Mouse (Mus musculus) thymus, postnatal 36 days (tissue): ENCODE results near the gene Gm28048.

Experiments used
- DNase-seq, 2 experiments: peaks; one replicate each; pipeline ENCODE4 v3.0.0; 2022; ENCODE audit warnings: mixed read lengths in 2 of 2

Gene Gm28048

DNA sequence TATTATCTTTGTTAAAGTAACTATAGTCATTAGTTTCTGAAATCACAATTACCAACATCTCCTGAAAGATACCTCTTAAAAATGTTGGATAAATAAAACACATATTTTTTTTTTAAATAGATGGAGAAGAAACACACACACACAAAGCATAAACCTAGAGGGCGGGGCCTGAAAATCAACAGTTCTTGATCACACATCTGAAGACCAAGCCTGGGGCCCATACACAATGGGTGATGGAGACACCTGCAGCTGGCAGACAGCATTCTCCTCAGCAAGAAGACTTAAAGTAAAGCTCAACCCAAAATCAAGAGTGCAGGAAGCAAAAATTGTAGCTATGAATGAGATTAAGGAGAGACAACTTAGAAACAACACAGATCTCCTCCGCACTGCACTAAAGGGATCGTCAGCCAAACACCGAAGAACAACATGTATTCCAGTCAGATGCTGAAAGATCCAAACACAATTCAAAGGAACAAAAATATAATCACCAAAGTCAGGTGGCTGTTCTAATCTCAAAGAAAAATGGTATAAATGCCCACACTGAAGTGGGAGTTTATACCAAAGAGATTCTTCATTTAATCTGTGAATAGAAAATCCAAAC is 44.1 kb downstream of the Gm28048 start:
- peak; percentile 44 to 70 for DNase-seq

DNA sequence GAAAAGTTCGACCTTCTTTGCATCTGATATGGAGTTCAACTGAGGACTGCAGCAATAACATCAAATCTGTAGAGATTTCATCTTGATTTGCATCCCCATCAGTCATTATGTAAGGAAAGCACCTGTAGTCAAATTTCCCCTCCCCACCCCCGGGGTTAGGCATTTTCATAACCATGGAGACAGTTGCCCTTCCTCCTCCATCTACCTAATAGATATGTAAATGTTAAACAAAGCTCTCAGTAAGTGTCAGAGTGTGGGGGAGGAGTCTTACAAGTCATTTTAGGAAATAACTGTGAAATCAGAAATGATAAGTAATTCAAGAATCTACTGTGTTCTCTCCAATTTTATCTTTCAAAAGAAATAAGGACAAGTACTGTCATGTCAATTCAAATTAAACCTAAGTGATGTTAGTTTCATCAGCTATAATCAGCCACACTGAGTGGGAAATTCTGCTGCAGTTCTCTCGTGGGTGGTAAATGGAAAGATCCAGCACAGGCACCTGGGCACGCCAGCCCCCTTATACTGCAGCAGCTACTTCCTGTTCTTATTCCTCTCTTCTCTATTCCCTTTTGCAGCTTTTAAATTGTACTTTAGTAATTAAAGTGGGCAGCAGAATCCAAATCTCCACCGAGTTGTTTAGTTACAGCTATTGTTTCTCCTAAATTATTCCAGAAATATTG is 45.3 kb downstream of the Gm28048 start:
- peak; percentile 25 to 50 for DNase-seq

DNA sequence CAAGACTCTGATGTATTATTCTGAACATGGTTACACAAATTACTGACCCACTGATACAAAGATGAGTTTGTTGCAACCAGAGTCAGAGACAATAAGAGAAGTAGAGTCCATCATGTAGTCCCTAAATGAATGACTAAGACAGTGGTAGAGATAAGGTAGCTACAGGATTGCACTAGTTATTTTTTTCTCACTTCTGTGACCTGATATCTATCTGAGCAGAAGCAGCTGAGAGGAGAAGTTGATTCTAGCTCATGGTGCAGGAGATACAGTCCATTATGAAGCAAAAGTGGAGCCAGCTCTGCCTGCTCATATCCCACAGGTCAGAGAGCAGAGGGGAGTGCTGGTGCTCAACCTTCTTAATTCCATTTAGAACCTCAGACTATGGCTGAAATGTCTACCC is 49.7 kb downstream of the Gm28048 start:
- DNase-seq = no peak

DNA sequence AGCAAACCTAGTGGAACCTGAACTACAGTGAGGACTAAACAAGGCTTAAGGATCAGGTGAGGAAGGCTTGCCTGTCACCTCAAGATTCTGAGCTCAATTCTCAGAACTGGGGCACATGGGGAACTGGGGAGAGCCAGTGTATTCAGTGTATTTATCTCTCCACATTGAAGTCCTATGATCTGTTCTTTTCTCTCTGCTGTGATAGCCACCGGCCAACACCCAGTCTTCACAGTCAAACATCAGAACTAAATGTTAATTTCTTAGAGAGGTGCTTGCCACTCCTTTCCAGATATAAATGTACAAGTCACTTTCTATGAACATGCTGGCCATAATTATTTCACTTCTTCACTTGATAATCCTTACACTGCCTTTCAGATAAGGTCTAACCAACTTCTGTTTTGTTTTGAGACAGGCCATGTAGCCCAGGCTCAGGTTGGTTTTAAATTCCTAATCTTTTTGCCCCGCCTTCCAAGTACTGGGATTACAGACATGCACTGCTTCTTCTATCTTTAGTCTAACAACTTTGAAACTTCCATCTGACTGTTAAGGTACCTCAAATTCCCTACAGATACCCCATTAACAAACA is 50.5 kb downstream of the Gm28048 start:
- no peak for DNase-seq

DNA sequence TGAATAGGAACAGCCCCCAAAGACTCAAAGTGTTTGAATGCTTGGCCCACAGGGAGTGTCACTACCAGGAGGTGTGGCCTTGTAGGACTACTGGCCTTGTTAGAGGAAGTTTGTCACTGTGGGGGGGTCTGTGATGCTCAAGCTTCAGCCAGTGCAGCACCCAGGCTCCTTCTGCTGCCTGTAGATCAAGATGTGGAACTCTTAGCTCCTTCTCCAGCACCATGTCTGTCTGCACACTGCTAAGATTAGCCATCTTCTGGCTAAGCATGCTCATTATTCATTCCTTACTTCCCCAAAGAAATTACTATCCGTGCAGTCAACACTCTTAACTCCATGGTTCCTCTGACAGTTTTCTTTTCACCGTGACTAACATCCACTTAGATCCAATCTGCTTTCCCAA is 51.8 kb downstream of the Gm28048 start:
- no peak for DNase-seq

DNA sequence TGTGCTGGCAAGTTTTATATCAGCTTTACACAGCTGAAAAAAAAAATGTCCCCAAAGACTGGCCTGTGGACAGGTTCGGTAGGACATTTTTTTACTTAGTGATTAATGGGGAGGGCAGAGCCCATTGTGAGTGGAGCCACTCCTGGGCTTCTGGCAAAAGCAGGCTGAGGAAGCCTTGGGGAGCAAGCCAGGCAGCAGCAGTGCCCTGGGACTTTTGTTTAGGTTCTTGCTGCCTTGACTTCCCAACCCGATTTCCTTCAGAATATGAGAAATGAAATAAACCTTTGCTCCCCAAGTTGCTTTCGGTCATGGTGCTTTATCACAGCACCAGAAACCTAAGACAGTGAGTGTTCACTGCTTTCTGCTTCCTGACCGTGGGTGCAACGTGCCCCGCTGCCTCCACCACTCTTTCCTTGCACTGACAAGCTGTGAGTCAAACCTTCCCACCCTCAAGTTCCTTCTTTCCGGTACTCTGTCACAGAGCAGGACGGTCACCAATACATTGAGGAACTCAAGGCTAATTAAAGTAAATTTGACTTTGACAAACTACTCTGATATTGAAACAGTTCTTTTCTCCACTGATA is 53.2 kb downstream of the Gm28048 start:
- peak; percentile 15 to 26 for DNase-seq

DNA sequence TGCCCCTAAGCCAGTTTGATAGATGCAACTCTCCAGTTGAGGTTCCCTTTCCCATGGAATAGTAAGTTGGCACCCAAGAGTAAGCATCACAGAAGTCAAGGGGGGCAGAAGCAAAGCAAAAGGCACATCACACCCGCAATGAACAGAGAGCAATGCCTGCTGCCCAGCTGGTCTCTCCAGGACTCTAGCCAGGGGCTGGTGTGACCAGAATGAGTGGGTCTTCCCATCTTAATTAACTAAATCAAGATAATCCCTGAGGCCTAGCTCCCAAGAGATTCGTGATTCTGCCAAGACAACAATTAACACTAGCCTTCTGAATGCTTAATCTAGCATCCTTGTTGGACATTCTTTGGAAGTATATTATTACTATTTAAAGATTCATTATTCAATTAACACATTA is 58.3 kb downstream of the Gm28048 start:
- DNase-seq = no peak

DNA sequence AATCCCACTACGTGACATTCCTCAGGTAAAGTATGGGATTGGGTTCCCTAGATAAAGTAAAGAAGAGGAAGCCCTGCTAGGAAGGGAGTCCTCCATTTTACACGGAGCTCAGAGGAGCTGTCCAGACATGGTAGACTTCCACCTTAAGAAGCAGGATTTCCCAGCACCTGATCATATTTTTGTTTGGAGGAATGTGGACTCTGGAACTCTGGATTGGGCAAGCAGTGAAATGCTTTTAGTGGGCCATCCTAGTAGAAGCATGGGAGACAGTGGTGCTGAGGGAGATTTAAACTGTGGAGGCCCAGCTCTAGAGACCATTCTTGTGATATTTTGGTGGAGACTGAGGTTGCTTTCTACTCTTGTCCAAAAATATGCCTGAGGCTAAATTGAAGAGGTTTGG is 59.3 kb downstream of the Gm28048 start:
- no peak for DNase-seq

DNA sequence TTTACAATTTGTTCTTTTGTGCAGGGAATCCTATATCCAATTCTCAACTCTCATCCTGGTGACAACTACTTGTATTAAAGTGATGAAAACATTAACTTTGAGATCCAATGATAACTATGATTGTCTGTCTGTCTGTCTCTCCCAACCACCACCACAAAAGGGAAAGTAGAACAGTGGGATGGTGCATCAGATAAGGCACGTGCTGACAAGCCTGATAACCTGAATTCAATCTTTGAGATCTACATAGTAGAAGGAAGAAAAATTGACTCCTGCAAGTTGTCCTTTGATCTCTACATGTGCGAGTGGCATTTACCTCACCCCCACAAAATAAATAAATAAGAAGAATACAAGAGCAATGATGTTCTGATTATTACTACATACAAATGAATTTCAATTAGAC is 62.6 kb downstream of the Gm28048 start:
- DNase-seq = no peak

DNA sequence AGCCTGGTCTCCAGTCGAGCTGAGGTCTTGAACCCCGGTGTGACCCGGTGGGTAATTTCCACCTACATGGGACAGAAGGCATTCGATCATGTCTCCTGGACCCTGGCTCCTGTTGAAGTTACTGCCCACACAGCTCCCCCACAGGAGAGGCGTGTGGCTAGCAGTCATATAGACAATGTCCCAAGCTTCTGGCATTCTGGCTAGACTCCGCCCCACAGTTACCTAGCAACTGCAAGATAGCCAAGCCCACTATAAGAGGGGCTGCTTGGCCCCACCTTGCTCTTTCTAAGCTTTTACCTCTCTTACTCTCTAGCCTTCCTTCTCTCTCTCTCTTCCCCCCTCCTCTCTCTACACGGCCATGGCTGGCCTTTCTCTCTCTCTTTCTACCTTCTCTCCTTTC is 64.1 kb downstream of the Gm28048 start:
- DNase-seq = no peak

DNA sequence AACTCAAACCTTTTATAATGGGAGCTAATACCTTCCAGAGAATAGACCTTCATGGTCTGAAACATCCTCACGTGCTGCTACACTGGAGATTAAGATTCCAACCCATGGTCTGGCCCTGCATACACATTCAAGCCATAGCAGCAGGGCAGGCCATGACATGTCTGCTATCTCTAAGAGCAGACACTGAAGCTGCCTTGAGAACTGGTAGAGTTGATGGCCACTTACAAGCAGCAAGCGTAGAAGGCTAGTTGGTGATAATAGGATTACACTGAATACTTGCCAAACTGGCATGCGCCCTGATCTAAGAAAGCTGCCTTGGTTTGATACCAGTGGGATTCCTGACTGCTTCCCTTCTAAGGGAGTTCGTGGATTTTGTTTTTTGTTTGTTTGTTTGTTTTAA is 68.1 kb downstream of the Gm28048 start:
- no peak for DNase-seq

DNA sequence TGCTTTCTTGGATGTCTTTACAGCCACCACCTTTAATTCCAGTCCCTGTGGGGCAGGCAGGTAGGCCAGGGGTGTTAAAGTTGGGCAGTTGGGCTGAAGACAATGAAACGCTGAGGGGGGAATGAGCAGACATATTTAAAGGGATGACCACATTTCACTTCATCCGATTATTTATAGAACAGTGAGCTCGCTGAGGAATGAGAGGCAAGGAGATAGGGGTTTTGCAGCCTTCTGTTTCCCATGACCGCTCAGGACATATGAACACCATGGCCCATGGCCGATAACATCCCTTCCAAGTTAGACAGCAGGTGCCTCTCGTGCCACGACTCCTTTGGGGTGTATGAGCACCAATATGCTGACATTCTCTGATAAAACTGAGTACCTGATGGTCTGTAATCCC is 70.1 kb downstream of the Gm28048 start:
- DNase-seq = no peak

DNA sequence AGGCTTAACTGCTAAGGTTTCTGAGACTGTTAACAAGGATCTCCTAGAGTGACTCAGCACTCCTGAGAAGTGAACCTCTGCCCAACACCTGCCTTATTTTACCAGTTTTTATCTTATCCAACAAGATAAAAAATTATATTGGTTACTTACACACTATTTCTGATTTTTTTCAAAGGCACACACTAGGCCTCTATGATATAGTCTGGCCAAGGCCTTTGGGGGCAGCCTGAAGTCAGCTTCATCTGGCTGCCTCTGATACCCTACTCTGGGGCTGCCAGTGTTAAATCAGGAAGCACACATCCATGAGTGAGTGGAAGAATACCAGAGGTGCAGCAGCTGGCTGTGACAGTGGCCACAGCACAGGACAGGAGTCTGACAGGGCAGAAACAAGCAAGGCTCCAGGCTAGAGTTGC is 75.4 kb downstream of the Gm28048 start:
- no peak for DNase-seq

DNA sequence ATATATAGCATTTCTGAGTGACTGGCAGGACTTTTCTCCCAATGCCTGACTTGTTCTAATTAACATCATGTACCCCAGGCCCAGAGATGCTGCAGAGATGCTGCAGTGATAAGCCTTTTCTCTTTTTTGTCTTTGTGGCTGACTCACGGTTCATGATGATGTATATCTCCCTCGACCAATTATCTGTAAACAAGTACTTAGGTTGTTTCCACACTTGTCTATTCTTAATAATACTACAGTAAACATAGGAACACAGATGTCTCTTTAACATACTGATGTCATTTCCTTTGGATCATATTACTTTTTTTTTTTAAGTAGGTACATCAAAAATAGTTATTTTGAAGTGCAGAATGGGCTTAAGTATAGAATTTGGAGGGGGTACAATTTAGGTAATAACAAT is 79.0 kb downstream of the Gm28048 start:
- no peak for DNase-seq

DNA sequence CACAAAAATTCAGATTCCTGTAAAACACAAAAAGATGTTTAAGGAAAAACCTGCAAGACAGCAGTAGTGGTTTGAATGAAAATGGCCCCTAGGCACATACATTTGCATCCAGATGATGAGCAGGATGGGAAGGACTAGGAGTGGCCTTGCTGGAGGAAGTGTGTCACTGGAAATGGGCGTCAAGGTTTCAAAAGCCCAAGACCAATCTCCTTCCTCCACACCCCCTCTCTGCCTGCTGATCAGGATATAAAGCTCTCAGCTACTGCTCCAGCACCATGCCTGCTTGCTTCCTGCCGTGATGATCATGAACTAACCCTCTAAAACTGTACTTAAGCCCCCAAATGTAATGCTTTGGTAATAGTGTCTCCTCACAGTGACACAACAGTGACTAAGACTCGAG is 81.8 kb downstream of the Gm28048 start:
- no peak for DNase-seq

DNA sequence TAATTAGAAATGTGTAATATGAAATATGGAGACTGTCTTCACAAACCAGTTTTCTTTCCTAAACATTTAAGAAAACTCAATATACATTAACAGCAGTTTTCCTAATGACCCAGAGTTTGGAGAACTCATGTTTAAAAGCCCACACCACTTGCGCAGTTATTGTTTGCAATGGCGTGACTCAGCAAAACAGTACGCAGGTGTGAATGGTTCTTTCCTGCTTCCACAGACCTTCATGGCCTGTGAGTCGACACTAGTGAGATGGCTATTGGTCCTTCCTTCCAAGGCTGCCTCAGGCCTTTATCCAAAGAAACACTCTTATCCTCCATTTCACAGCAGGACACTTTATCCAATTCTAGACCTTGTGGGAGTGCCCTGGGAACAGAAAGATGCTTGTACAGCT is 84.2 kb downstream of the Gm28048 start:
- no peak for DNase-seq

DNA sequence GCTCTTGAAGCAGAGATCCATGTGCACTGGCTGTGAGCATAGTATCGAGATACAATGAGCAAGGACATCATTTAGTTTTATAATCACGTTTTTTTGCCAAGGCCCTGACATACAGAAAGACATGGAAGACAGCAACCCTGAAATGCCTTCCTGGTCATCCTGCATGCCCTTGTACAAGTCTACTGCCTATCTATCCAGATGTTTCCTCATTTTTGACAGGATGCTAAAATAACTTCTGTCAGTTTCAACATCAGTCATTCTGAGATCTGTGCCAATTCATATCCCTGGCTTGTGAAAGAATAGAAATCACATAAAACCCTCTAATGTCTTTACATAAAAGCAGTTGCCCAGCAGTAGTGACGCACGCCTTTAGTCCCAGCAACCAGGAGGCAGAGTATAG is 84.8 kb downstream of the Gm28048 start:
- DNase-seq = no peak

DNA sequence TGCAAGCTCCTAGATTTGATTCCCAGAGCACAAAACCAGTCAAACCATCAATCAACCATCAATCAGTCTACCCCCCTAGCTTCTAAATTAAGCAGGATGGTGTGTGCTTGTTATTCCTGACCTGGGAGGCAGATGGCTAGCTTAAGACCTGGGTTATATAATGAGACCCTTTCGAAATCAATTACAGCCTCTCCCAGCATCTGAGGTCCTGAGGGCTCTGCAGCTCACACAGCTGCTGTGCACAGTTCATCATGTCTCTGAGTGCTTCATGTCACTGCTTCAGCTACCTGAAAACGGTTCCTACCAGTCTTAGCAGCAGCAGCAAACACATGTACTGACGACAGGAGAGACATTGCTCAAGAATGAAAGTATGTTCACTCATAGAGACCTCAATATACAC is 88.8 kb downstream of the Gm28048 start:
- no peak for DNase-seq

DNA sequence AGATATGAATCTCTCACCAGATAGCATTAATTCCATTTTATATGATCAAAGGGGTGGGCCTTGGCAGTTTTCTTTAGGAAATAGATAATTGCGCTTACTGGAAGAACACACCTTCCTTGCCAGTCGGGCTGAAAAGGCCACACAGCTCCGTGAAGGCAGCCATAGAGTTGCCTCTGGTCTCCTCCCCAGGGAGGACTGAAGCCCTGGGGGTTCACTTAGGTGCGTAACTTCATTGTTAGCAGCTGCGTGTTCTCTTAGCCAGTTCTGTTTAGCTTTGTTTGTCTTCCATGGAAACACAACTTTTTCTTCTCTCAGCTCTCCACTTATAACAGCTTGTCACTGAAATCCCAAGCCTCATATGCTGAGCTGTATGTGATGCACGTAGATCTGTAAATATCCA is 89.4 kb downstream of the Gm28048 start:
- no peak for DNase-seq

DNA sequence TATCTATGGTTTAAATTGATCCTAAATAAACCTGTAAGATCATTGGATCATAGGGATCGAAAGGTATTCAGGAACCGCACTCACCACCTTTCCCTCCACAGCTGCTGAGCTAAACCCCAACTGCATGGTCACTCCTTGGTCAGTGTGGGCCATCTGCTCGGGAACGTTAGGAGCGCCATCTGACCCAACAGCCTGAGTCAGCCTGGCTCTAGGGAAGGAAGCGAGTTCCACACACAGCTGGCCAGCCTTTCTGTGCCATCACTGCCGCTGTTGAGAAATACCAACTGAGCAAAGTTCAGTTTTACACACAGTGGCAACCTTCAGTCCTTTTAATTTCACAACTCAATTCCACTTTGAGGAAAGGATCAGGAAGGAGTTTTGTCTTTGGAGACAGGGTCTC is 90.0 kb downstream of the Gm28048 start:
- no peak for DNase-seq

DNA sequence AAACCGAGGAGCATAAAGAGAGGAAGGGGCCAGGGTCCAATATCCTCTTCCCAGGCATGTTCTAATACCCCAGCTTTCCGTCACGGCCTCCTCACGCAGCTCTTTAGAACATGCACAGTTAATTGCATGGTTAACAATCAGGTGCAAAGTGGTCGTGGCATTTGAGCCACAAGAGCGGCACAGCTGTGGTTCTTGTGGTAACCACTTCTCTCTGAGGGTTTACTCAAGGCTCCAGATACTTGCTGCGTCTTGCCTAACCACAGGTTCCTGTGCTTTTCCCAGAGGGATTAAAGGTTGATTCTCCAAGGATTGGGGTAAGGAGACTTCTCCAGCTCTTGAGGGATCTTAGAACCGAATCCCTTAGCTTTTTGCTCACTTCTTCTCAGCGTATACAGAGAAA is 90.6 kb downstream of the Gm28048 start:
- peak in 1 of 2 experiments; percentile 12 for DNase-seq

DNA sequence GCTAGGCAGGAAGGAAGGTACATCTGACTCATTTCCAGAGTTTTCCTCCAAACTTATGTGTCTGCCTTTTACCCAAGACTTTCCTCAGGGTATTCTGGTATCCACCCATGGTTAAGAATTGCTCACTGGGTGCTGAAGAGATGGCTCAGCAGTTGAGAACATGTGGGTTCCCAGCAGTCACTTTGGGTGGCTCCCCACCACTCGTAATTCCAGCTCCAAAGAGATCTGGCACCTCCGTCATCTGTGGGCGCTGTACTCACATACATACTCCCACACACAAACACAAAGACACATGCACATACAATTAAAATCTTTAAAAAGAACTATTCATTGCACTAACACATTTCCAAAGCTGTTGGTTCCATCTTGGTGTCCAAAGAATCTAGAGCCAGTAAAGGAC is 92.7 kb downstream of the Gm28048 start:
- no peak for DNase-seq

DNA sequence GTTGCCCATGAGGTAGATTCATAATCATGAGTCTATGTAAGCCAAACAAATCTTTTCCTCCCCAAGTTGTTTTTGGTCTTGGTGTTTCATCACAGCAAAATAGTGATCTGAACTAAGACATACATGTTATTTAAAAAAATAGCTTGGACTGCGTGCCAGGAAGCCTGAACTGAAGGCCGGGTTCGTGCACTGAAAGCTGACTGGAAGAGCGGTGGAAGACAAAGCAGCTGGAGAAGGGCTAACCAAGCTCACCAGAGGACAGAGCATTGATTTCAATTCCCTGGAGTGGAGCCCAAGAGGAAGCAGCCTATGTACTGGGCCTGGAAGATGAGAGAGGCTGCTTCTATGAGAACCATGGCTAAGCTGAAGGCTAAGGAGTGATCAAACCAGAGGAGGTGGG is 94.9 kb downstream of the Gm28048 start:
- no peak for DNase-seq

DNA sequence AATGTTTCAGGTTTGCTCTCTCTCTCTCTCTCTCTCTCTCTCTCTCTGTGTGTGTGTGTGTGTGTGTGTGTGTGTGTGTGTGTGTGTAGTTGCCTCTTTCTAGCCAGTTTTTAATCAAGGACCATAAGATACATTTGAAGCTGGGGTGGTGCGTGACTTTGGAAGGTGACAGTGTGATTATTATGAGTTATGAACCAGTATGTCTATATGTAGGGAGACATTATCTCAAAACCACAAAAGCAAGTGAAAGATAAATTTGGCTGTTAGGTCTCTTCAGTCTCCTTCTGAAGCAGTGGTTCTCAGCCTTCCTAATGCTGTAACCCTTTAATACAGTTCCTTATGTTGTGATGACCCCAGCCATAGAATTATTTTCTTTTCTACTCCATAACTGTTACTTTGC is 96.5 kb downstream of the Gm28048 start:
- no peak for DNase-seq
